Mouse (Mus musculus): ENCODE results near the gene Ttc39a.
A peak's percentile ranks its signal among the peaks of the same experiment; 100 is the strongest.
"Not testable (repeated sequence)": the region's sequence is repeated elsewhere in the genome, so short reads cannot be mapped to it uniquely, and the experiment has no call there.

Gene Ttc39a

GRCm38 (mm10) chr4:109406486-109407175 is at the start of gene Ttc39a:
TSS of gene Ttc39a (plus strand) at chr4:109406623.
- peak; percentile 51 for DNase-seq (ENCODE audit: low spot score)

GRCm38 (mm10) chr4:109378107-109378506 is 28.3 kb upstream of the Ttc39a start:
- DNase-seq (ENCODE audit: low spot score): no peak

- no peak for DNase-seq (ENCODE audit: low spot score)
Measured at GRCm38 (mm10) chr4:109382457-109382856, 24.0 kb upstream of the Ttc39a start.

GRCm38 (mm10) chr4:109385599-109385998 is 20.8 kb upstream of the Ttc39a start:
- DNase-seq (ENCODE audit: low spot score): no peak

- DNase-seq (ENCODE audit: low spot score): no peak
Measured at GRCm38 (mm10) chr4:109393229-109393779, 13.1 kb upstream of the Ttc39a start.

- peak; percentile 52 for DNase-seq (ENCODE audit: low spot score)
Measured at GRCm38 (mm10) chr4:109393902-109394301, 12.5 kb upstream of the Ttc39a start.

- no peak for DNase-seq (ENCODE audit: low spot score)
Measured at GRCm38 (mm10) chr4:109394314-109395074, 11.9 kb upstream of the Ttc39a start.

- no peak for DNase-seq (ENCODE audit: low spot score)
Measured at GRCm38 (mm10) chr4:109400366-109400980, 6.0 kb upstream of the Ttc39a start.

- no peak for DNase-seq (ENCODE audit: low spot score)
Measured at GRCm38 (mm10) chr4:109401176-109401689, 5.2 kb upstream of the Ttc39a start.

GRCm38 (mm10) chr4:109404908-109405307 is 1.5 kb upstream of the Ttc39a start:
- DNase-seq (ENCODE audit: low spot score): not testable (repeated sequence)

GRCm38 (mm10) chr4:109405415-109405814 is 1.0 kb upstream of the Ttc39a start:
- no peak for DNase-seq (ENCODE audit: low spot score)

GRCm38 (mm10) chr4:109406054-109406485 is 353 bp upstream of the Ttc39a start:
- peak; percentile 76 for DNase-seq (ENCODE audit: low spot score)

- no peak for DNase-seq (ENCODE audit: low spot score)
Measured at GRCm38 (mm10) chr4:109407176-109407520, 725 bp downstream of the Ttc39a start.

GRCm38 (mm10) chr4:109407701-109408485 is 1.5 kb downstream of the Ttc39a start:
- DNase-seq (ENCODE audit: low spot score): no peak

GRCm38 (mm10) chr4:109410681-109411376 is 4.4 kb downstream of the Ttc39a start:
- no peak for DNase-seq (ENCODE audit: low spot score)

- DNase-seq (ENCODE audit: low spot score): no peak
Measured at GRCm38 (mm10) chr4:109411377-109411967, 5.0 kb downstream of the Ttc39a start.

GRCm38 (mm10) chr4:109412233-109412632 is 5.8 kb downstream of the Ttc39a start:
- no peak for DNase-seq (ENCODE audit: low spot score)

GRCm38 (mm10) chr4:109417998-109418397 is 11.6 kb downstream of the Ttc39a start:
- DNase-seq (ENCODE audit: low spot score): no peak

GRCm38 (mm10) chr4:109419017-109419416 is 12.6 kb downstream of the Ttc39a start:
- DNase-seq (ENCODE audit: low spot score): no peak

GRCm38 (mm10) chr4:109419563-109419962 is 13.1 kb downstream of the Ttc39a start:
- DNase-seq (ENCODE audit: low spot score): no peak
